Mouse (Mus musculus) lung, embryonic 14.5 days (tissue): ENCODE results near the gene Ttc41. TPM values are rescaled to one million over a fixed set of nuclear protein-coding genes. Genes with fewer than 3 reads are reported as not detected.

ENCODE experiments used
- ATAC-seq: fragments of 200-750 bp; cut with Nextera tagmentation; 2 replicates; pipeline ENCODE4 v1.8.0; 2017; ENCODE audit warnings: mild to moderate bottlenecking, moderate TSS enrichment, moderate library complexity; ENCODE audit not compliant: insufficient read depth
- DNase-seq: peaks from one replicate; pipeline ENCODE4 v3.0.0-alpha.2; 2015
- H3K27ac ChIP-seq: fragments of 300-500 bp; sonication (generic); 2 replicates; pipeline ENCODE4 v1.5.1; 2014; ENCODE audit warnings: low read depth, mild to moderate bottlenecking, moderate library complexity
- H3K27me3 ChIP-seq: fragments of 300-500 bp; sonication (generic); 2 replicates; pipeline ENCODE4 v1.6.1; 2014; ENCODE audit warnings: low read length, control low read depth; ENCODE audit not compliant: insufficient read depth
- H3K36me3 ChIP-seq: fragments of 300-500 bp; sonication (generic); 2 replicates; pipeline ENCODE4 v1.6.1; 2014; ENCODE audit warnings: control low read depth; ENCODE audit not compliant: insufficient read depth
- H3K4me1 ChIP-seq: fragments of 300-500 bp; sonication (generic); 2 replicates; pipeline ENCODE4 v1.6.1; 2014; ENCODE audit warnings: antibody characterized with exemption, control low read depth; ENCODE audit not compliant: insufficient read depth
- H3K4me2 ChIP-seq: fragments of 300-500 bp; sonication (generic); 2 replicates; pipeline ENCODE4 v1.6.1; 2014; ENCODE audit warnings: mild to moderate bottlenecking
- H3K4me3 ChIP-seq: fragments of 300-500 bp; sonication (generic); 2 replicates; pipeline ENCODE4 v1.5.1; 2014; ENCODE audit warnings: low read depth, low read length
- H3K9ac ChIP-seq: fragments of 300-500 bp; sonication (generic); 2 replicates; pipeline ENCODE4 v1.6.1; 2014
- H3K9me3 ChIP-seq: fragments of 300-500 bp; sonication (generic); 2 replicates; pipeline ENCODE4 v1.6.1; 2016; ENCODE audit warnings: low read depth, low read length, control low read depth
- CTCF ChIP-seq: IDR thresholded peaks from 2 replicates; pipeline ENCODE4 v1.5.1; 2016; ENCODE audit warnings: antibody characterized with exemption, low read depth
- WGBS: fragments of 180-500 bp; shearing (Covaris S2); extraction: QIAGEN DNeasy Blood & Tissue Kit; methylation state at CpG from one replicate; pipeline ENCODE4 v1.1.7; 2014; 5-methylcytosine and 5-hydroxymethylcytosine counted together
- polyA plus RNA-seq: library from polyadenylated mRNA; unstranded; fragments of >200 nt; fragmentation: Nextera tagmentation; extraction: Ambion mirVana; gene quantifications from 2 replicates; pipeline ENCODE4 v1.2.1, GENCODE M21; 2014

The Ttc41 gene
- polyA plus RNA-seq, 1 experiment from 2014 or later, result 2.0 TPM

DNA sequence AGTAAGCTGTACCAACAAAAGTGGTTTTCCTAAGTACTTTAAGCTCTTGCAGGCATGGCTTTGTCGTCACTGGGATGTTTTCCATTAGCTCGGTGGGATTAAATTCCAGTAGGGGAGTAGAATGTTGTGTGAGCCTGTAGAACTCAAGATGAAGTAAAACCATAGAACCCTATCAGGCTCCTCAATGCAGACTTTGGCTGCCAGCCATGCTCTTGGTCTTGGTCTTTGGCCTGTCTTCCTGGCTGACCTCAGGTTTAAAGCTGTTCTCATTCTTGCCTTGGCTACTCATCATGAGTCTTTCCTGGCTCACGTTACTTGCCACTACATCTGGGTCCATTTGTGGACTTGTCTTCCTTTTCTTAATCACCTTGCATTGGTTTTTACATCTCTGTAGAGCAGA is 6.5 kb downstream of the Ttc41 start:
- no peaks in the 10 kb centered on the region for H3K36me3 ChIP-seq
- H3K4me1 ChIP-seq, result no peaks in the 10 kb centered on the region
- H3K9me3 ChIP-seq, result no peaks in the 10 kb centered on the region
- WGBS, result 72% methylated on average over 3 of the region's 3 CpGs
- no peak overlapping the region for H3K4me2 ChIP-seq
- no peak overlapping the region for H3K4me3 ChIP-seq
- TF ChIP-seq CTCF, result no peak
- no peak for DNase-seq
- no peak overlapping the region for H3K9ac ChIP-seq
- ATAC-seq, result no peak
- H3K27me3 ChIP-seq, result no peaks in the 10 kb centered on the region
- H3K27ac ChIP-seq, result no peak overlapping the region

- H3K27ac ChIP-seq, result peak overlapping the region; percentile 59; the same call in 1 of the 2 replicates
- no peaks in the 10 kb centered on the region for H3K4me1 ChIP-seq
- no peaks in the 10 kb centered on the region for H3K9me3 ChIP-seq
- no peaks in the 10 kb centered on the region for H3K27me3 ChIP-seq
- 2% methylated on average over 12 of the region's 12 CpGs for WGBS
- TF ChIP-seq CTCF, result no peak
- H3K9ac ChIP-seq, result peak overlapping the region; percentile 42; the same call in 1 of the 2 replicates
- peak; percentile 85 for DNase-seq
- peak overlapping the region; percentile 63 for H3K4me2 ChIP-seq
- H3K4me3 ChIP-seq, result peak overlapping the region; percentile 23
- ATAC-seq, result peak; percentile 92
- no peaks in the 10 kb centered on the region for H3K36me3 ChIP-seq
These were observed 22.0 kb downstream of the Ttc41 start for GRCm38 (mm10) chr10:86727548-86727980.

DNA sequence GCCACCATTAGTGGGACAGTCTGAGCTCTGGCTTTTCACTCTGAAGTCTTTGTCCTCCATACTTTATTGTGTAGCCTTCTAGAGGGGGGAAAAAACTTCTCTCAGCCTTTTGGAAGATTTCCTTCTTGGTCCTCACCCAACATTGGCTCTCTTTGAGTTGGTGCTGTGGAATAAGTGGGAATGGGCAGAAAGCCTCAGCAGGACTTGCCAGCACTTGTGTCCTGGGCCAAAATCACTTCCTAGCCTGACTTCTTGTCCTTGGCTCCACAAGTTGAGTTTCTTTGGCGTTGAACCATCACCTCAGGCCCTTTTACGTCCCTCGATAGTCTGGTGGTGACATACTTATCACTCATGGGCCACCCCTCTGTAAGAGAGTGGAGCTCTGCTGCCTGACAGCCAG is 22.6 kb downstream of the Ttc41 start:
- Histone ChIP-seq H3K4me2 (peak overlapping the region; percentile 63; the same call in 1 of the 2 replicates), H3K4me3 (no peak overlapping the region), H3K4me1 (no peaks in the 10 kb centered on the region), H3K27ac (0 out of 2 replicates have a peak overlapping the region, but pooled peaks have one; percentile 59), H3K9ac (no peak overlapping the region), H3K27me3 (no peaks in the 10 kb centered on the region), H3K9me3 (no peaks in the 10 kb centered on the region), H3K36me3 (no peaks in the 10 kb centered on the region)
- no peak for TF ChIP-seq CTCF
- DNase-seq (no peak), ATAC-seq (no peak)
- 79% methylated on average over 3 of the region's 3 CpGs for WGBS

- ATAC-seq (peak; percentile 42; the same call in 1 of the 2 replicates), DNase-seq (peak; percentile 94)
- no peaks in the 10 kb centered on the region for H3K4me1 ChIP-seq
- no peaks in the 10 kb centered on the region for H3K9me3 ChIP-seq
- no peaks in the 10 kb centered on the region for H3K36me3 ChIP-seq
- H3K27me3 ChIP-seq, result no peaks in the 10 kb centered on the region
- peak overlapping the region; percentile 34 for H3K4me3 ChIP-seq
- peak overlapping the region; percentile 48 for H3K9ac ChIP-seq
- TF ChIP-seq CTCF, result peak; percentile 88
- WGBS, result 7% methylated on average over 22 of the region's 22 CpGs
- H3K4me2 ChIP-seq, result peak overlapping the region; percentile 59
- H3K27ac ChIP-seq, result no peak overlapping the region
These were observed 25.4 kb downstream of the Ttc41 start for GRCm38 (mm10) chr10:86730823-86731499.

DNA sequence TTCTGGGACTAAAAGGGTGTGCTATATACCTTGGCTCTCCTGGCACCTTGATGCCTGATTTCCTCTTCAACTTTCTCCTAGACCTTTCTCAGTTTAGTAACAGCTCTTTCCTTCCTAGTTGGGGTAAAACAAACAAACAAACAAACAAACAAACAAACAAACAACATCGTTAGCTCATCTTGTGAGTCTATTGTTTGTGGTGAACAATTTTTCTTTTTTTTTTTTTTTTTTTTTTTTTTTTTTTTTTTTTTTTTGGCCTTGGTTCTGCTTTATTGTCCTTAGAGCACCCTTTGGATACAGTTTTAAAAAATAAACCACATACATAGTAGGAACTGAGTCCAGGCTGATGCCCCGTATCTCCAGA is 25.9 kb downstream of the Ttc41 start:
- no peak for DNase-seq
- H3K9ac ChIP-seq, result no peak overlapping the region
- H3K27ac ChIP-seq, result no peak overlapping the region
- no peaks in the 10 kb centered on the region for H3K9me3 ChIP-seq
- no peaks in the 10 kb centered on the region for H3K36me3 ChIP-seq
- H3K4me2 ChIP-seq, result peak overlapping the region; percentile 59; the same call in 1 of the 2 replicates
- WGBS, result 24% methylated on average over 2 of the region's 2 CpGs
- no peak for TF ChIP-seq CTCF
- ATAC-seq, result no peak
- no peaks in the 10 kb centered on the region for H3K4me1 ChIP-seq
- H3K4me3 ChIP-seq, result no peak overlapping the region
- no peaks in the 10 kb centered on the region for H3K27me3 ChIP-seq

GRCm38 (mm10) chr10:86735036-86735435 is 29.4 kb downstream of the Ttc41 start:
- Histone ChIP-seq H3K27me3 (no peaks in the 10 kb centered on the region), H3K9me3 (no peaks in the 10 kb centered on the region), H3K27ac (no peak overlapping the region), H3K36me3 (no peaks in the 10 kb centered on the region), H3K4me2 (no peak overlapping the region), H3K9ac (no peak overlapping the region), H3K4me1 (no peaks in the 10 kb centered on the region), H3K4me3 (no peak overlapping the region)
- TF ChIP-seq CTCF, result no peak
- no peak for ATAC-seq
- WGBS, result 75% methylated on average over 4 of the region's 4 CpGs
- no peak for DNase-seq

GRCm38 (mm10) chr10:86742918-86743317 is 37.3 kb downstream of the Ttc41 start:
- Histone ChIP-seq H3K4me2 (no peak overlapping the region), H3K9me3 (no peaks in the 10 kb centered on the region), H3K9ac (no peak overlapping the region), H3K4me1 (no peaks in the 10 kb centered on the region), H3K4me3 (no peak overlapping the region), H3K27ac (no peak overlapping the region), H3K27me3 (no peaks in the 10 kb centered on the region), H3K36me3 (no peaks in the 10 kb centered on the region)
- TF ChIP-seq CTCF, result no peak
- no peak for ATAC-seq
- DNase-seq, result no peak
- 73% methylated on average over 2 of the region's 2 CpGs for WGBS
